Mouse (Mus musculus) heart, adult 2 months (tissue): Measurements from ENCODE around the gene Inpp5d. TPM values are rescaled to one million over a fixed set of nuclear protein-coding genes. Genes with fewer than 3 reads are reported as not detected.

Experiments used
- DNase-seq, 2 experiments: peaks; one replicate each; pipeline ENCODE4 v3.0.0; 2021
- H3K27ac ChIP-seq: fragments of 200-600 bp; 2 replicates; pipeline ENCODE4 v1.8.1; 2022
- H3K27me3 ChIP-seq: fragments of 200-500 bp; 2 replicates; pipeline ENCODE4 v1.6.1; 2012; ENCODE audit warnings: mild to moderate bottlenecking, low read length, inconsistent platforms, mixed read lengths; ENCODE audit not compliant: control insufficient read depth, insufficient read depth
- H3K36me3 ChIP-seq: fragments of 200-500 bp; 2 replicates; pipeline ENCODE4 v1.6.1; 2012; ENCODE audit warnings: low read length, inconsistent platforms; ENCODE audit not compliant: control insufficient read depth, insufficient read depth
- H3K4me1 ChIP-seq: fragments of 200-500 bp; 2 replicates; pipeline ENCODE4 v1.6.1; 2011; ENCODE audit warnings: low read length; ENCODE audit not compliant: control insufficient read depth, insufficient read depth
- H3K4me3 ChIP-seq: fragments of 200-600 bp; 2 replicates; pipeline ENCODE4 v1.8.1; 2022
- H3K79me2 ChIP-seq: fragments of 200-500 bp; replicated peaks from 2 replicates; pipeline ENCODE4 v1.6.1; 2012; ENCODE audit warnings: mild to moderate bottlenecking, inconsistent platforms, low read length, moderate library complexity, mixed read lengths; ENCODE audit not compliant: control insufficient read depth, insufficient read depth
- H3K9ac ChIP-seq: fragments of 200-500 bp; 2 replicates; pipeline ENCODE4 v1.6.1; 2012; ENCODE audit warnings: low read depth, mild to moderate bottlenecking, control low read depth, inconsistent platforms, low read length, mixed read lengths
- CTCF ChIP-seq: fragments of 200-600 bp; IDR thresholded peaks from 2 replicates; pipeline ENCODE4 v1.8.1; 2022; ENCODE audit warnings: antibody characterized with exemption, mild to moderate bottlenecking, moderate library complexity
- EP300 ChIP-seq: fragments of 200-500 bp; IDR thresholded peaks from 2 replicates; pipeline ENCODE4 v1.6.1; 2011; ENCODE audit warnings: low read depth, low read length, control low read depth; ENCODE audit not compliant: insufficient read depth
- POLR2A ChIP-seq: fragments of 200-500 bp; IDR thresholded peaks from 2 replicates; pipeline ENCODE4 v1.6.1; 2011; ENCODE audit warnings: mild to moderate bottlenecking, low read depth, low read length, control low read depth; ENCODE audit not compliant: insufficient read depth
- WGBS: fragments of 180-500 bp; shearing (Covaris S2); methylation state at CpG from one replicate; pipeline ENCODE4 v1.1.7; 2018; 5-methylcytosine and 5-hydroxymethylcytosine counted together
- intact Hi-C: fragments of 180-260 bp; cut with DNase I; formaldehyde crosslinking; loops from one replicate; pipeline ENCODE4 v1.15.1; 2025
- polyA plus RNA-seq: library from polyadenylated mRNA; depleted of rRNA; stranded (reverse); fragments of >200 nt; gene quantifications from 2 replicates; pipeline ENCODE4 v1.2.3, GENCODE M21; 2012
- total RNA-seq, 2 experiments: library from RNA; stranded (reverse); gene quantifications; 2 replicates each; pipeline ENCODE4 v1.2.3; 2021

The Inpp5d gene
- total and polyA plus RNA-seq, 3 experiments, result 13.2 to 13.8 (median 13.5) TPM

GRCm38 (mm10) chr1:87647820-87648219 is 27.7 kb downstream of the Inpp5d start:
- intact Hi-C loops, result no loop called here
- H3K36me3 ChIP-seq, result peaks cover 2% of the 10 kb centered on the region; the same call in 1 of the 2 replicates
- no peak overlapping the region for H3K4me3 ChIP-seq
- WGBS, result 80% methylated on average over 1 of the region's 1 CpGs
- H3K27ac ChIP-seq, result no peak overlapping the region
- H3K9ac ChIP-seq, result no peak overlapping the region
- no peaks in the 10 kb centered on the region for H3K79me2 ChIP-seq
- DNase-seq, result no peak
- TF ChIP-seq CTCF (no peak), EP300 (no peak), POLR2A (no peak)
- H3K27me3 ChIP-seq, result no peaks in the 10 kb centered on the region
- H3K4me1 ChIP-seq, result peaks cover 14% of the 10 kb centered on the region

- H3K9ac ChIP-seq, result no peak overlapping the region
- TF ChIP-seq EP300, result no peak
- TF ChIP-seq POLR2A, result no peak
- no peak for TF ChIP-seq CTCF
- intact Hi-C loops, result no loop called here
- H3K27ac ChIP-seq, result no peak overlapping the region
- H3K27me3 ChIP-seq, result no peaks in the 10 kb centered on the region
- no peak overlapping the region for H3K4me3 ChIP-seq
- H3K79me2 ChIP-seq, result no peaks in the 10 kb centered on the region
- peaks cover 2% of the 10 kb centered on the region; the same call in 1 of the 2 replicates for H3K36me3 ChIP-seq
- 42% methylated on average over 7 of the region's 7 CpGs for WGBS
- no peak for DNase-seq
- H3K4me1 ChIP-seq, result peaks cover 14% of the 10 kb centered on the region
Observed at GRCm38 (mm10) chr1:87648657-87649056, 28.5 kb downstream of the Inpp5d start.

- Histone ChIP-seq H3K27ac (no peak overlapping the region), H3K9ac (no peak overlapping the region), H3K27me3 (no peaks in the 10 kb centered on the region), H3K36me3 (peaks cover 2% of the 10 kb centered on the region; the same call in 1 of the 2 replicates), H3K79me2 (no peaks in the 10 kb centered on the region), H3K4me1 (peaks cover 14% of the 10 kb centered on the region), H3K4me3 (no peak overlapping the region)
- DNase-seq, result no peak
- WGBS, result 58% methylated on average over 4 of the region's 4 CpGs
- TF ChIP-seq CTCF (no peak), POLR2A (no peak), EP300 (no peak)
- intact Hi-C loops, result no loop called here
Observed at GRCm38 (mm10) chr1:87649219-87649805, 29.2 kb downstream of the Inpp5d start.

GRCm38 (mm10) chr1:87649958-87650474 is 29.9 kb downstream of the Inpp5d start:
- H3K27ac ChIP-seq, result no peak overlapping the region
- intact Hi-C loops, result no loop called here
- no peak for DNase-seq
- peaks cover 14% of the 10 kb centered on the region for H3K4me1 ChIP-seq
- no peak overlapping the region for H3K4me3 ChIP-seq
- H3K27me3 ChIP-seq, result no peaks in the 10 kb centered on the region
- H3K9ac ChIP-seq, result no peak overlapping the region
- peaks cover 2% of the 10 kb centered on the region; the same call in 1 of the 2 replicates for H3K36me3 ChIP-seq
- no peak for TF ChIP-seq POLR2A
- no peak for TF ChIP-seq CTCF
- no peak for TF ChIP-seq EP300
- no peaks in the 10 kb centered on the region for H3K79me2 ChIP-seq
- 88% methylated on average over 8 of the region's 8 CpGs for WGBS

DNA sequence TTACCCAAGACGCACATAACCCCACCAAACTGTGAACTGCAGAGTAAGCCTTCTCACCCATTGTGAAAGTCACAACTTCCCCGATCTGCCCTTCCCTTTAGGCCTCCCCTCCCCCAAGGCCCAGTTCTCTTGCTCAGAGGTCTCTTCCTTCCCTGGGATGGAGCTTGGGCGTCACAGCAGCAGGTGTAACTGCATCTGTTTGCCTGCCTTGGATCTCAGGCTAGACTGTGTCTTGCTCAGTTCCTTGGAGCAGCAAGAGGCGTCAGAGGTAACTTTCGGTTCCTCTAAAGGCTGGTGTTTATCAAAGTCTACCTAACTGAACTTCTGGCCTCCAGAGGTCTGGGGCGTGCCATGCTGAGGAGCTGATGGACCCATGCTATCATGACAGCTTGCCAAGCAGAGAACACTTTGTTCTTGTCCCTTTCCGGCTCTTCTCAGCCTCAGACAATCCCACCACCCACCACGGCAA is 30.5 kb downstream of the Inpp5d start:
- peak; percentile 46 to 72 for DNase-seq
- Histone ChIP-seq H3K4me3 (no peak overlapping the region), H3K4me1 (peaks cover 14% of the 10 kb centered on the region), H3K27ac (peak overlapping the region; percentile 23; the same call in 1 of the 2 replicates), H3K79me2 (no peaks in the 10 kb centered on the region), H3K9ac (no peak overlapping the region), H3K27me3 (no peaks in the 10 kb centered on the region), H3K36me3 (peaks cover 2% of the 10 kb centered on the region; the same call in 1 of the 2 replicates)
- TF ChIP-seq POLR2A, result no peak
- TF ChIP-seq EP300, result peak; percentile 62; the same call in 1 of the 2 replicates
- intact Hi-C loops, result no loop called here
- 51% methylated on average over 8 of the region's 8 CpGs for WGBS

DNA sequence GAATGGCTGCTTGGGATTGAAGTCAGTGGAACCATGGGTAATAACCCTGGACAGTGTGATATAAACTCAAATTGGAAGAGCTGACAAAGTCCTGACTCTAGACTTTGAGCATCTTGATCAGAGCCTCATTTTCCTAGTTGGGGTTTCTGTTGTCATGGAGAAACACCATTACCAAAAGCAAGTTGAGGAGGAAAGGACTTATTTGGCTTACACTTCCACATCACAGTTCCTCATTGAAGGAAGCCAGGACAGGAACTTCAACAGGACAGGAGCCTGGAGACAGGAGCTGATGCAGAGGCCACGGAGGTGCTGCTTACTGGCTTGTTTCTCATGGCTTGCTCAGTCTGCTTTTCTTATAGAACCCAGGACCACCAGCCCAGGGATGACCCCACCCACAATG is 31.3 kb downstream of the Inpp5d start:
- H3K27ac ChIP-seq, result no peak overlapping the region
- WGBS, result 52% methylated on average over 1 of the region's 1 CpGs
- intact Hi-C loops, result no loop called here

More for the DNA sequence above, 31.3 kb downstream of the Inpp5d start:
- Histone ChIP-seq H3K27me3 (no peaks in the 10 kb centered on the region), H3K36me3 (peaks cover 2% of the 10 kb centered on the region; the same call in 1 of the 2 replicates), H3K79me2 (no peaks in the 10 kb centered on the region), H3K4me1 (peaks cover 13% of the 10 kb centered on the region), H3K4me3 (no peak overlapping the region), H3K9ac (no peak overlapping the region)
- no peak for DNase-seq
- TF ChIP-seq POLR2A (no peak), CTCF (no peak), EP300 (no peak)
